Comparison of ENCODE assay signal across 9 mouse cellular contexts in the genomic region with DNA sequence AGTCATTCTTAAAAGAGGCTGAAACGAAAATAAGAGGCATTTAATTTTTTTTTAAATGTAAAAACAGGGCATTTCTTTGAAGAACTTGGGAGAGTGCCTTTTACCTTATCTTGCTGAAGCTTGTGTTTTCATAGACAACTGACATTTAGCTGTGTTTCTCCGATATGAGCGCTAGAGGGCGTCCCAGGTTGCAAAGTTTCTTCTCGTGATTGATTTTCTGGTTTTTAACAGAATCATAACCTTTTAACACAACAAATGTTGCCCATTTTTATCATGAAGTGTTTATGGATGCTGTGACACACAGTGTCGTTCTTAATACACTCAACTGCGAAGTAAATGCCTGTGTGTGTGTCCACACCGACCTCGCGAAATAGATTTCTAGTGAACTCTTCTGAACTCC. TPM values are rescaled to one million over a fixed set of nuclear protein-coding genes. Genes with fewer than 3 reads are reported as not detected.
DNase-seq lines count a peak whose midpoint lies in the region; ATAC-seq and TF ChIP-seq lines count a peak whose summit lies in the region.
"Had no signal": no experiment of that assay in that cellular context is flagged by ENCODE, and none has a peak within 500 bp of the region (broad histone marks: within the 10 kb centered on the region; RNA-seq: fewer than 3 reads in every experiment).

No protein-coding gene starts in this region.

- no peaks in the 10 kb centered on the region for H3K27me3 ChIP-seq in heart, embryonic 12.5 days (replicated peaks)

- H3K9ac ChIP-seq in heart, embryonic 12.5 days, result no peak overlapping the region

- H3K9me3 ChIP-seq in heart, embryonic 12.5 days (replicated peaks), result no peaks in the 10 kb centered on the region

- no peaks in the 10 kb centered on the region for H3K36me3 ChIP-seq in heart, embryonic 12.5 days

- no peak for DNase-seq in heart, adult 9 months (ENCODE audit: low spot score in 2 of 2)
- peak; percentile 41 for DNase-seq in testis, postnatal 10 days (ENCODE audit: low spot score)
- no peak for DNase-seq in testis, postnatal 14 days (ENCODE audit: low spot score)
- peak; percentile 8 for DNase-seq in embryo, embryonic 11.5 days (ENCODE audit: low read depth, low spot score)
- DNase-seq in layer of hippocampus, adult 2 months (ENCODE audit: low spot score in 2 of 2), result peak in 1 of 2 experiments; percentile 31
- DNase-seq in retina, postnatal 1 day, result peak; percentile 38
- no peak for DNase-seq in gastrocnemius, adult 8-10 months (ENCODE audit: low spot score in 2 of 2)

- peak; percentile 85 for TF ChIP-seq CTCF in layer of hippocampus, adult 2 months (conservative IDR thresholded peaks at IDR 0.05)

- no peak overlapping the region for H3K4me3 ChIP-seq in heart, embryonic 12.5 days
- H3K4me3 ChIP-seq in layer of hippocampus, adult 2 months, result no peak overlapping the region

- H3K27ac ChIP-seq in heart, embryonic 12.5 days (ENCODE audit: poor library complexity, severe bottlenecking), result no peak overlapping the region
- no peak overlapping the region for H3K27ac ChIP-seq in layer of hippocampus, adult 2 months

- peak overlapping the region; percentile 38 for H3K4me2 ChIP-seq in heart, embryonic 12.5 days

- 22% methylated on average over 10 of the region's 10 CpGs for WGBS in heart, embryonic 12.5 days

- ATAC-seq in heart, embryonic 12.5 days (ENCODE audit: insufficient number of reproducible peaks, low FRiP score), result no peak

- no peaks in the 10 kb centered on the region for H3K4me1 ChIP-seq in heart, embryonic 12.5 days (replicated peaks)

RNA-seq across cellular contexts. Expression of a gene that starts 37.7 kb away (rescaled TPM):
- polyA plus RNA-seq in heart, embryonic 12.5 days (2016; fragmentation: Nextera tagmentation; extraction: Ambion mirVana), result 0.66 and 0.85 TPM in 2 replicates
- total RNA-seq in layer of hippocampus, adult 2 months (2021), result under 1 TPM; 0.59 to 0.81 TPM
- under 1 TPM; 0.05 to 0.19 (median 0.15) TPM for total RNA-seq in gastrocnemius, adult 8-10 months (2022)

RNA-seq across cellular contexts. Expression of a gene that starts 38.0 kb away (rescaled TPM):
- 1.2 and 1.6 TPM in 2 replicates for polyA plus RNA-seq in heart, embryonic 12.5 days (2016; fragmentation: Nextera tagmentation; extraction: Ambion mirVana)
- total RNA-seq in layer of hippocampus, adult 2 months (2021), result 1 to 10 TPM; 1.5 to 2.0 TPM
- total RNA-seq in gastrocnemius, adult 8-10 months (2022), result 1 to 10 TPM in 2 of 4 experiments, not detected in 2; 1.1 to 1.3 TPM
- polyA plus RNA-seq: large intestine, adult 2 months had no signal

Comparison
In these comparisons a context has a peak if more than half of its experiments do, and no peak if none do; other contexts are left out.
1. DNase-seq: peak in testis, postnatal 10 days (single experiment), embryo, embryonic 11.5 days (single experiment) and retina, postnatal 1 day (single experiment); none in heart, adult 9 months (0 of 2), testis, postnatal 14 days (single experiment) and gastrocnemius, adult 8-10 months (0 of 2).